Mouse (Mus musculus) gastrocnemius, postnatal 14 days (tissue): Measurements from ENCODE around the gene Neo1. TPM values are rescaled to one million over a fixed set of nuclear protein-coding genes. Genes with fewer than 3 reads are reported as not detected.

ENCODE experiments used
- DNase-seq: peaks from one replicate; pipeline ENCODE4 v3.0.0; 2021; ENCODE audit warnings: mixed read lengths
- intact Hi-C: fragments of 180-260 bp; cut with DNase I; formaldehyde crosslinking; loops from one replicate; pipeline ENCODE4 v1.15.1; 2025; ENCODE audit warnings: low total_unique reads
- total RNA-seq, 2 experiments: library from RNA; stranded (reverse); gene quantifications; 2 replicates each; pipeline ENCODE4 v1.2.3; 2021

Gene Neo1
- total RNA-seq, 2 experiments from 2014 or later = 38.5 to 42.1 TPM

DNA sequence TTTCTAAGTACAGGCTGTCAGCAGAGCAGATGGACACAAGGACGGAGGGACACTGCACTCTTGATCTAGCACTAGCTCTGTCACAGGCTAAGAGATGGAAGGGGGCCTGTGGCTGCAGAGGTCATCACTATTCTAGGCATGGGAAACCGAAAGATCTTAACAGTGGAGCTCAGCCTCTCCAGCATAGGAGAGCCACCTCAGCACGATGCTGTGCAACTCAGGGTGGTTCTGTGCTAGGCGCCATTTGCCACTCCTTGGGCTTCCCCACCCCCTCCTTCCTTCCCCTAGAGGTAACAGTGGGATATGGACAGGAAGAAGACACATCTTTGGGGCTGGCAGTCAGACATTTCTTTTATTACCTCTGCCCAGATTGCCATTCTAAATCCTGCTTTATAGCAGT, 161.9 kb downstream of the Neo1 start:
- no peak for DNase-seq
- intact Hi-C loops = no loop called here

DNA sequence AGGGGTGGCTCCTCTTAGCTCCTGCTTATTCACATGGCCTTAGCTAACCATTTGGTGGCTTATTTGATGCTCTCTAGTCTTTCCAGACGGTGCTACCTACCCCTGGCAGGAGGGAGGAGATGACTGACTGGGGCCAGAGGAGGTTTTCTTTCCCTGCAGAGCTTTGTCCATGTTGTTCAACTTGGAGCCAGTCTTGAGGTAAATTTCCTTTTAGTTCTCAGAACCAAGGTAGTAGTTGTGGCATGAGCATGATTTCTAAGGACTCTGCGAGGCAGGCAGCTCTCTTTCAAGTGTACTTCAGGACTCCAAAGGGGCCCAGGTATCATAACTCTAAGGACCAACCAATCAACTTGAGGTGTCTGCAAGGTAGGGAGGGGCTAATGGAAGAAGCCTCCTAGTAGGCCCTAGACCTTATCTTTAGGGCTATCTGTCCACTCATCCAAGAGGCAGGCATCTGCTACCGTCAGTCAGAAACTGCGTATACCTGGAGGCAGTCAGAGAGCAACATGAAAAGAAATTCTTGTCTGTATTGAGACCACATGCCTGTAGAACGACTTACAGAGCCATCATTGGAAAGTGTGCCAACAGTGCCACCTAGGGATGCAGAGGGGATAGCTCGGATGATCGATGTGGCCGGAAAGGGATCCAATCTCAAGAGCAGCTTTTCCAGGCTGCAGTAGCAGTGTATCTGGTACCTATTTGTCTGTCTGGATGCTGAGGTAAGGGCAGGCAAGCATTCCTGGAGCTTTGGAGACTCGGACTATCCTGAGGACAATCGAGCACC, 162.5 kb downstream of the Neo1 start:
- DNase-seq = peak; percentile 48
- intact Hi-C loops = no loop called here

DNA sequence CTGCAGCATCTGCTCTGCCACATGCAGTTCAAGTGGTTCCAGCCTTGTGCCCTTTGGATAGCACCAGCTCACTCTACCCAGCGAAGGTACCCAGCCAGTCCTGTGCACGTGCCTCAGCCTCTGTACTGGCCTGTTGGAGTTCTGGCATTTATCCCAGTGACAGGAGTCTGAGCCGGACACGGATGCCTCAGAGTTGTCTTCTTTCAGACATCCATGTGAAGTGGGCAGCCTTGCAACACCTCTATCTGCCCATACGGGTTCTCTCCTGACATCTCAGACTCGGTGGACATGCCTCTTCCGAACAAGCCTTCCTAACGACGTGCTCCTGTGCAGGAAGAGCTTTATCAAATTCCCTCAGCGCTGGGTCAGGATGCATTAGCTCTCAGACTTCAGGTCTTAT, 165.1 kb downstream of the Neo1 start:
- no peak for DNase-seq
- intact Hi-C loops = no loop called here

DNA sequence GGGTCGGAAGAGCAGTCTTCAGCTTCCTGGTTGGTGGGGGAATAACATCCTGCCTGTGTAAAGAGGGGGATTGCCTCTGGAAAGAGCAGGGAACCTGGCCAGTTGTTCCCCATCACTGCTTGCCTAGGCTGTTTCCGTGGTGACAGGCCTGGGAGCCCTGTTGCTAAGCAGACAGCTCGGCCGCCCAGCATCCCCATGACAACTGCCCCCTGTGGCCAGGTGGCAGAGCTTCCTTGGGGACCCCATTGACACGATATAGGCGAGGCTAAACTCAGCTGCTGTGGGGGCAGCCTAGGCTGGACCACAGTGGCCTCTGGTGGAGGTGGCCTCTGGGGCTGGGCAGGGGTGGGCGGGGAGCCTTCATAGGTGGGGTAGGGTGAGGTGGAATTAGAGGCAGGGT, 172.4 kb downstream of the Neo1 start:
- intact Hi-C loops = no loop called here
- DNase-seq = no peak

DNA sequence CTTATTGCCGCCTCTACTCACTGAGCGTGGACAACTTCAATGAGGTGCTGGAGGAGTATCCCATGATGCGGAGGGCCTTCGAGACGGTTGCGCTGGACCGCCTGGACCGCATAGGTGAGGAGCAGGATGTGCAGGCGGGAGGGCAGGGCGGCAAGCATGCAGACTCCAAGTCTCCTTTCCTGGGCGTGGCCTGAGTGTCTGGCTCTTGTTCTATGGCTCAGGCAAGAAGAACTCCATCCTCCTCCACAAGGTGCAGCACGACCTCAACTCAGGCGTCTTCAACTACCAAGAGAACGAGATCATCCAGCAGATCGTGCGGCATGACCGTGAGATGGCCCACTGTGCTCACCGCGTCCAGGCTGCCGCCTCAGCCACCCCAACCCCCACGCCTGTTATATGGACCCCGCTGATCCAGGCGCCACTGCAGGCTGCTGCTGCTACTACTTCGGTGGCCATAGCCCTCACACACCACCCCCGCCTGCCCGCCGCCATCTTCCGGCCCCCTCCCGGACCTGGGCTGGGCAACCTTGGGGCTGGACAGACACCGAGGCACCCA, 177.1 kb downstream of the Neo1 start:
- intact Hi-C loops = no loop called here
- DNase-seq = no peak

DNA sequence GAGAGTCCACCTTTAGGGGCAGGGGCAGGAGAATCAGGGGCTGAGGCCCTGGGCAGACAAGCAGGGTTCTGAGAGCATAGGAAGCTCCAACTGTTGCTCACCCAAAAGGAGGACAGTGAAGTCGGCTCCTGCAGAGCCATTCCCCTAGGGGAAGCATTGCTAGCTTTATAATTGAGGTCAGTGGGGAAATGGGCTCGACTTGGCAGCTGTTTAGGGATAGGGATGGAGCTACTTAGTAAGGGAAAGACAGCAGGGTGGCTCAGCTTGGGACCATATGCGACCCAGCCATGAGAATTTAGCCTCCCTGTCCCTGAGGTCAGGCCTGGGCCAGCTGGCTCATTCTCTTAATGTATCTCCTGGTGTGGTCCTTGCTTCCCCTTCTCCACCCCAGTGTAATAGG, 181.3 kb downstream of the Neo1 start:
- DNase-seq = no peak
- intact Hi-C loops = no loop called here

DNA sequence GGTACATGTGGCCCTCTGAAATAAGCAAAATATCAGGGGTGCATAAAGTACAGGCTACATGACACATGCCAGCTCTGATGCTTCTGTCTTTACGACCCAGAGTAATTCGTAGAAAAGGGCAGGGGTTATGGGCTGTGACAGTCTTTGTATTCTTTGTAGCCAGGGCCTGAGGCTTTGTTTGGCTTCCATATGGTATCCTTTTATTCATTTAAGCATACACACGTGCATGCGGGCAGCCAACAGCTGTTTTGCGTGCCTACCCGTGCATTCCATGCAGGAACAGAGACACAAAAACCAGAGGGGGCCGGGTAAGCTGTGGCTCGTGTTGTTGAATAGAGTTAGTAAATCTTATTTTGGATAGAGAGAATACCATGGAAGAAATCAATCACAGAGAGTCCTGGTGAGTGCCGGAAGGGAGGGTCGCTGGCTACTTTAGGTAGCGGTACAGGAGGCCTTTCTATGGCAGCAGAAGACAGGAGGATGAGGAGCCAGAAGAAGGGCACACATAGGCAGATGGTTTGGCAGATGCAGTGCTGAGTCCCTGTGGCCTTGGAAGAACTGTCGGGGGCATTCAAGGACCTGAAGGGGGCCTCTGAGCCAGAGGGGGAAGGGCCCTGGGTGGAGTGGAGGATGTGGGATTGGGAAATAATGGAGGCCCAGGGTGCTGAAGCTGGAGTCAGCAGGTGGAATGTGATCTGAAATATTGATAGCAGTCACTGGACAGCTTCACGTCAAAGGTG, 186.5 kb downstream of the Neo1 start:
- intact Hi-C loops = no loop called here
- no peak for DNase-seq

DNA sequence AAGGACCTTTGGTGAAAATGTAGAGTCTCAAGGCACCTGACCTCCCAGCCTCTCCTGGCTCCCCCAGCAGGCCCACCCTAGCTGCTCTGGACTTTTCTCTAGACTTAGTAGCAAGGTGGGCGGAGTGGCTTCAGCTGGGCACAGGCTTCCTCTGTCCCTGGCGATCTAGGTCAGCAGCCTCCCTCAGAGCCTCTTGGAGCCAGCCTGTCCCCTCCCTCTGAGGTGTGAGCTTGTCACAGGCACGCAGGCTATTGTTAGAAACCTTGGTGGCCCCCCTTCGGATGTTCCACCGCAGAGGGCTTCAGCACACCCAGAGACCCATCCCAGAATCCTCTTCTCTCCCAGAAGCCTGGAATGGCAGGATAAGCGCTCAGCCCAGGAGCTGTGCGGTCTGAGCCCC, 188.6 kb downstream of the Neo1 start:
- intact Hi-C loops = no loop called here
- DNase-seq = no peak

DNA sequence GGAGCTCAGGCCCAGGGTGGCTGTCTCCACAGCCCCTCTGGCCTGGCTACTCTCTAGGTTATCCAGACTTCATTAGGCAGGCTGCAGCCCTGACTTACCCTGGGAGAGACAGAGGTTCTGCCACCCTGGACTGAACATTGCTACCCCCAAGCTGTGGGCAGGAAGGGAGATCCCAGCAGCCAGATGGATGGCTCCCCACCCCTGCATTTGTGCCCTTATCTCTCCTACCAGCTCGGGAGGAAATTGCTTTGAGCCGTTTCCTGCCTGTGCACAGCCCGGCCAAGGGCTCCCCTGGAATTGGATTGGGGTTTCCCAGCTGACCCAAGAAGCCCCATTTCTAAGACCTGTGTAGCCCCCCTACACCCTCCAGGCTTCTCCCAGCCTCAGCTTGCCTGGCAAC, 189.2 kb downstream of the Neo1 start:
- DNase-seq = no peak
- intact Hi-C loops = no loop called here

DNA sequence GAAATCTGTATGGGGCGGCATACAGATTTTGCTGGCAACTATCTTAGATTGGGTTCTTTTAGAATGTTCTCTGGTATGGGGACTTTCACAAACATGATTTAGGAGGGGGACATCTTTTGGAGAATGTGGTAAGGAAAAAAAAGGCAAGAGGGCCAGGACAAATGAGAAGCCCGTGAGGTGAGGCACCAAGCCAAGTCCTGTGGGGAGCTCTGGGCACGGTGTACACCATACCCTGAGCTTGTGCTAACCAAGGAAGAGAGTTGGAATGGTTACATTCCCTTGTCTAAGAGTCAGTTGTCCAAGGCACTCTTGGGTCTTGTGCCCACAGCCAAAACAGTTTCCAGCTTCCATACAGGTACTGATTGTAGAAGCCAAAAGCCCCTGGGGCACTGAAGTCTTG, 191.6 kb downstream of the Neo1 start:
- no peak for DNase-seq
- intact Hi-C loops = no loop called here

DNA sequence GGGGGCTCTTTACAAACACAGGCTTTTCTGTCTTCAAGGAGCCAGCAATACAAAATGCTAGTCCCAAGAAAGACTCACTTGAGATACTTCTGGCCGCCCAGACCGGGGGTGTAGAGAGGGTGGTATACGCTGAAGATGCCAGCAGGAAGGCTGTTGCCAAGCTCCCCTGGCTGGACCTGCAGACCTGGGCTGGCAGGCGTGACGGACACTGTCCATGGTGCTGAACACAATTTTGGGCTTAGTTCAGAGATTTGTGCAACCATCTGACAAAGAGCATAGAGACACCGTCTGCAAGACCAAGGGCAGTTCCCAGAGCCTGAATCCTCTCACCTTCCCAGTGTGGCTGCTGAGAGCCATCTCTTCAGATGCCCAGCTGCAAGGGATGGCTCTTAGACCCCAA, 194.6 kb downstream of the Neo1 start:
- DNase-seq = peak; percentile 29
- intact Hi-C loops = no loop called here

DNA sequence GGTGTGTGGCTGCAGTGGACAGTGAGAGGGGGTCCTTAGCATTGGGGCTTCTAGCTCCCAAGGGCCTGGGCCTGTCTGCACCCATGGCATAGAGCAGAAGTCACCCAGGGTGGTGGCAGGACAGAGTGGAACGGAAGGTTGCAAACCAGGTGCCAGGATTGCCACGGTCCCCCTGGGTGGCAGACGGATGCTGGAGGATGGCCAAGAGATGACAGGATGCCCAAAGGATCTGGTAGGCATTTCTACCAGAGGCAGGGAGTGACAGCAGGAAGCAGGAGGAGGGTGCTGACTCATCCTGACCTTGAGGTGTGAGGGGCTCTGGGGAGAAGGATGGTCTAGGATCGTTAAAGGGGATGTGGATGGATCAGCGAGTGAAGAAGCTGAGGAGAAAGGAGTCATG, 197.7 kb downstream of the Neo1 start:
- DNase-seq = no peak
- intact Hi-C loops = no loop called here

DNA sequence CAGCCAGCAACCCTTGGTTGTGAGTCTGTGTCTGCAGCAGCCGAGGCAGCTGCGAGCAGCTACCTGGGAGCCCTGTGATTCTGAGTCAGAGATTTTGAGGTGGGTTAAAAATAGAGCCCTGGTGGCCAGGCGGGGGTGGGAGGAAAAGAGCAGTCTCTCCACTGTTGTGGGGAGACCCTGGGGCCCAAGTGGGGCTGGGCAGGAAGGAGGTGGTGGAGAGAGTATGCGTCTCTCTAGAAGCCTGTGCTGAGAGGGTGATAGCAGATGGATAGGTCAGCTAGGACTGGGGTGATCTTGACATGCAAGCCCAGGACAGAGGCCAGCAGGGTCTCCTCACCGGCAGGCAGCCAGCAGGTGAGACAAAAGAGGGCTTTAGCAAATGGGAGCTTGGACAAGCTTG, 199.1 kb downstream of the Neo1 start:
- DNase-seq = no peak
- intact Hi-C loops = no loop called here

DNA sequence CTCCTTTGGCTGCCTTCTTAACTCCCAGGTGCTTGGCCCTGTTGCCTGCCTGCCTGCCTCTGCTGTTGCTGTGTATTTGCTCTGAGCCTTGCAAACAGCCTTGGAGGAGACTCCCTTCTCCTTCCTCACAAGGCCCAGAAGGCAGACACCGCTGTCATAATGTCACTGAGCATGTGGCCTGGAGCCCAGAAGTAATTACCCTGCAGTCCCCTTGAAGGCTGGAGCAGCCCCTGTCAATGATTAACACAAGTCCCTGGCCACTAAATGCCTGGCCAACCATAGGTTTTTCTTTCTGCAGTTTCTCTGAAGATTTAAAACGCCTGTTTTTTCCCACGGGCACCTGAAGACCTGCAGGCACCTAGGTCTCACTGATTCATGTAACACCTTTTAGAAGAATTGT, 203.3 kb downstream of the Neo1 start:
- intact Hi-C loops = no loop called here

DNA sequence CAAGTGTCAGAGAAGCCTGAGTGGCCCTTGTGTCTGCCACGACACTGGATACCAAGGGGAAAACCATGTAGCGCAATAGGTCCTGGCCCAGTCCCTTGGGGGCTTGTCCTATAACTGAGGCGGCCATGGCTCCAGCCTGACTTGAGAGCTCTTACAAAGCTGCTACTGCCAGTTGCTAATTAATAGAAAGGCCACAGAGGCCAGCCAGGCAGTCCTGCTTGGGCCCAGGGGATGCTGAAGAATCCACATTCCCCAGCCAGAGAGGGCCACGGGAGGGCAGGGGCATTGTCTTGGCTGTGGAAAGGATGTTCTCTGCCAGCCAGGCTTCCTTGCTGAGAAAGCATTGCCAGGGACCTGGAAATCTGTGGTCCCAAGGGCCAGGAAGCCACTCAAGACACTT, 206.6 kb downstream of the Neo1 start:
- intact Hi-C loops = no loop called here
- DNase-seq = no peak

More for the DNA sequence above, 203.3 kb downstream of the Neo1 start:
- no peak for DNase-seq

Other genes starting within 250 kb of the Neo1 start
- under 1 TPM; 0.13 to 0.76 TPM for gene Hcn4, start 213.0 kb downstream of the Neo1 start, total RNA-seq